Mouse (Mus musculus) thymus, adult 18-20 months (tissue): ENCODE results near the gene Usp21.

Experiments used
- DNase-seq, 2 experiments: peaks; one replicate each; pipeline ENCODE4 v3.0.0; 2022; ENCODE audit warnings: mixed read lengths in 2 of 2

The Usp21 gene

DNA sequence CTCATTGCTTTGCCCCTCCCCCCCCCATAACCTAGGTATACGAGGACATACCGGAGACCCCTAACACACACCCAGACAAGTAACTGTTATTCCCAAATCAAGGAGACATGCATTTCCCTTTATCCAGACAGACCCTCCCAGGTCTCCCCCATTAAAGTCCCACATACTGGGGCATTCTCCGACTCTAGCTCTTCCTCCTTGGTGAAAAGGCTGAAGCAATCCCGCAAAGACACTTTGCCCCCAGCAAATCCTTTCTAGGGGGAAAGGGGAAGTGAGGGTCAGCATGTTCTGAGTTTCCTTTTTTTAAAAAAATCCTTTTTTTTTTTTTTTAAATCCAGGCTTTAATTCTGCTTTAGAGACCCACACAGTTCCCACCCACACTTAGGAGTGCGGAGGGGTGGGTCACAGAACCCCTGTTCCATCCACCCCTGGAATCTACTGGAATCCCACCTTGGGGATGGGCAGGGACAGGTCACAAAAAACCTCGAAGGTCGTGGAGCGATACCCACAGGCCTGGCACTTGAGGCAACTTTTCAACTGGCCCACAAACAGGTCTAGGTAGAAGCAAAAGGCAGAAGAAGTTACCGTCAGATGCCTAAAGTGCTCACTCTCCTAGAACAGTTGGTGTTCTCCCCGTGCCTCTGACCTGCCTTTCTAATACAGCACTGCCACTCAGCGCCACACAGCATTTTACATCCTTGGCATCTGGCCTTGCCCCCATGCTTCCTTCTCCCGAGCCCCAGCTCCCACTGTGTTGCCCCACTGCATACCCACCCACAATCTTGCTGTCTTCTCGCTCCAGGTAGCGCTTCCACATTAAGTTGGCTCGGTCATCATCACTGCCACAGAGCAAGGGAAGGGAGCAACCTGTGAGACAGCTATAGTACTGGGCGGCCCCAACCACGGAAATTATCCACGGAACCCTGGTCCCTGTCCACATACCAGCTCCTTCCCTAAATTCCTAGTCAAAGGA, 4.3 kb downstream of the Usp21 start:
- DNase-seq = no peak

DNA sequence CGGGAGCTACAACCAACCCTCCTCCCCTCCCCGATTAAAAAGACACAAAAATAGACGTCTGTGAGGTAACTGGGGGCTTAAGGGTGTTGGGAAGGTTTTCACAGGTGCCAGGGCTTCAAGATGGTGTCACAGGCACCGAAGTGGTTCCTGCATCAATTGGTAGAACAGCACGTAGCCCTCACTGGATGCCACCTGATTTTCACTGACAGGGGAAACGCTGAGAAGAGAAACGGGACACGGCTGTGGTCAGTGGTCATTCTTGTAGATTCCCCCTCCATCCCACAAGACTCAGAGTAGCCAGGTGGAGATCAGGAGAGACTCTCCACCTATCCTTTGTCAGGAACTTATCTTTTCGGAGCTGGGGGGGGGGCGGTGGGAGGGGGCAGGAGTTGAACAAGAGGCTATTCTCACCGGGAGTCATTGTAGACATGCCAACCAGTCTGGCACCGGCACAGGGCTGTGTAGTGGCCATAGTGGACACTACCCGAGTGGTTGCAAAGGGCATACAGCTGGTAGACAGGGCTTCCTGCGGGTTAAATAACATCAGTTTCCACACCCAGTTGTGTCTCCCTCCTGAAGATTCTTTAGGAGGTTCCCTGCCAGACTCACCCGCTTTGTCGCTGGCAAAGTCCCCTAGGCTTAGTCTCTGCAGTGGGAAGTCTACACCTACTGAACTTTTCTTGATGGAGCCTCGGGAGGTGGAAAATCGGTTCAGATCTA, 5.5 kb downstream of the Usp21 start:
- no peak for DNase-seq

DNA sequence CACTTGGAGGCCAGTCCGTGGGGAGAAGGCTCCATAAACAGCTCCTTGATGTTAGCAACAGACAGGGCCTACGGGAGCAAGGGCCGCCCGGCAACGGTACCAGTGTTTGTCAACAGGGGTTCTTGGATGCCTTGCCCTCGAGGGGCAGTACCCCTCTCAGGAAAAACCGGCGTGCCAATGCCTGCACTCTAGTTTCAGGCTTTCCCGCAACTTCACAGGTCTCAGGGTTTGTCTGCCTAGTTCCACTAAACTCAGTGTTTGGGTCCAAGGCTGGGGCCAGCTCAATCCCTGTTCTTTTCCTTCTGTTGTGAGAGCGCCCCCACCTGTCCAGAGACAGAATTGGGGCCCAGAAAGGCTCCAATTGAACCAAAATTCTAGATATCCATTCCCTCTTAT, 6.3 kb downstream of the Usp21 start:
- peak; percentile 43 to 62 for DNase-seq

DNA sequence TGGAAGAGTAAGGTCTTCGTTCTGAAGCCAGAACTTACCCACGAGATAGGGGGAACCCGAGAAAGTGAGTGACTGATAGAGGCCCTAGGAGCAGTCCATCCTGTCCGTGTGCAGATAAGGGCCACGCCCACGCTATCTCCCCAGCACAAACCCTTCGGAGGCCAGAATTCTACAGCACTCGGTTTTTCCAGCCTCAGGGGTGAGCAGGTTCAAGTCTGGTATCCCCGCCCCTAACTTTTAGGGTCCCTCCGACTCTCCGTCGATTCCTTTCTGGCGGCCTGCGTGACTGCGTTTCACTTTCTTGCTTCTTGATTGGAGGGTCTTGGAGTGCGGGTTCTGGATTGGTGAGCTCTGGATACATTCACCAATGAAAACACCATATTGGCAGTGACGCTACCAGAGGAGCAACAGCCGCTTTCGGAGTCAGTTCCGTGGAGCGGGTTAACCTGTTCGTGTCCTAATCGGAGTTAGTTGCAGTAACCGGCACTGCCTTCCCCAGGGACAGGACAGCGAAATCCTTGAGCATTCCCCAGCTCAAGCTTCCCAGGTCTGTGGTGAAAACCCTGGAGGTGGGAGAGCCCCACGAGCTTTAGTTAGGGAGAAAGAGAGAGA, 6.8 kb downstream of the Usp21 start, which contains the start of gene Ppox:
Gene Ppox (minus strand): TSS at position 271 of the 612 bp plus-strand sequence.
- DNase-seq = peak; percentile 86 to 93

DNA sequence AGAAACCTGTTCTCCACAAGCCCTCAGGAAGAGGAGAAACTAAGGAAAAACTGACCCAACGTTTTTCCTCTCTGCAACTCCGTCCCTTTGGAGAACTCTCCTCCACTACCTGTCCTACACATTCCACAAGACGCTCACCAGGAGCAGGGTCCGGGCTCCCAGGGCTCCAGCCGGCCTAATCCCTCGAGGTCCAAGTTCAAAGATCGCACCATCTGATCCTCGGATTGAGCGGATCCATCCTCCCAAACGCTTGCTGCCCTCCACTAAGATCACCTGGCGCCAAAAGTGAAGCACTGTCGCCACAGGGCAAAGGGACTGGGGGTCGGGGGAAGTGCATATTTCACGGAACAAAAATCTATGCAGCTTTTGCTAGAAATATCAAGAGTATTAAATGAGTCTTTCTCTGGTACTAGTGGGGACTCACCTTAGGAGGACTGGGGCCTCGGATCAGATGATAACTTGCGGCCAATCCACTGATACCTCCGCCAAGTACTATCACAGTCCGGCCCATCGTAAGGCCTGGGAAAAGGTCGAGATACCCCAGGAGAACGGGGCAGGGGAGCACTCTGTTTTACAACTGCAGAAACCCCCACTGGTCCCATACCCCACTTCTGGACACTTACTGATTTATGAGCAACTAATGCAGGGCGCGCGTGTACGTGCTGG, 7.4 kb downstream of the Usp21 start:
- peak in 1 of 2 experiments; percentile 8 for DNase-seq

DNA sequence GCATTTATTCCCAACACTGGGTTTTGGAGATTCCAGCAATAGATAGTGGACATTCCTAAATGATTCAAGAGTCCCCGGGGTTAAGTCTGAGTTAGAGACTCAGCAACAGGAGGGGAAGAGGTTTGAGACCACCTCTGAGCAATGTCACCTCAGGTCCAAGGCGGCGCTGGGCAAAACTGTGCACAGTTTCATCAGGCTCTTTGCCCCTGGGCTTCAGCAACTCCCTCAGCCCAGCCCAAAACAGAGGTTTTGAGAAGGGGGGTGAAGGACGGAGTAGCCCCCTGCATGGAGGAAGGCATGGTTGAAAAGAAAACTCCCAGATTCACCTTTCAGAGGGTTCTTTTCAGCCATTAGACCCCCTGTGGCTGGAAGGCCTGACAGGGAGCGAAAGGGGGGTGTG, 8.1 kb downstream of the Usp21 start:
- peak in 1 of 2 experiments; percentile 5 for DNase-seq

DNA sequence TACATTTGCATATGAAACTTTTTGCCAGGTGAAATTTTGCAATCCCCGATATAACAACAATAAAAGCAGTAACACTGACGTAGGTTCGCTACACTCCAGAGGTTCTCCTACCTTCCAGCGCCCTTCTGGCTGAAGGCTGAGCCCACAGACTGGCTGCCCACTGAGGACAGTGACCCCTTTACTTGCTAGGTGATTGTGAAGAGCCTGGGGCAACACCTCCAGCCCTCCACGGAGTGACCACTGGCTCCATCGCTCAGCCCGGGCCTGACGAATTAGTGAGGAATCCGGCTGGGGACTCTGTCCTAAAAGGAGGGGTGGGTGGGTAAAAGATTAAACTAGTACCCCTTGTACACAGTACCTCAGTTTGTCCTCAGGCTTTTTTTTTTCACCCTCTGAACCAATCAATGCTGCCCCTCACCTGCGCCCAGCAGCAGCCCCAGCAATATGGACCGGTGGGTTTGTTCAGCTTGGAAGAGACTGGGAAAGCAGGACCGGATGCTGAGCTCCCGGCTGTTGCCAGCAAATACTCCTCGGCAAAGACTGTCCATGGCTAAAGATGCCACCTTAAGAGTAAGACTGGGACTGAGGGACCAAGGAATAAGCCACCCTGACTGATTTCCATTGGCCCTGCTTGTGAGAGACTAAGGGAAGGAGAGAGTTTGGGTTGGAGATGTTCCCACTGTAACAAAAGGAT, 8.6 kb downstream of the Usp21 start:
- peak in 1 of 2 experiments; percentile 2 for DNase-seq

DNA sequence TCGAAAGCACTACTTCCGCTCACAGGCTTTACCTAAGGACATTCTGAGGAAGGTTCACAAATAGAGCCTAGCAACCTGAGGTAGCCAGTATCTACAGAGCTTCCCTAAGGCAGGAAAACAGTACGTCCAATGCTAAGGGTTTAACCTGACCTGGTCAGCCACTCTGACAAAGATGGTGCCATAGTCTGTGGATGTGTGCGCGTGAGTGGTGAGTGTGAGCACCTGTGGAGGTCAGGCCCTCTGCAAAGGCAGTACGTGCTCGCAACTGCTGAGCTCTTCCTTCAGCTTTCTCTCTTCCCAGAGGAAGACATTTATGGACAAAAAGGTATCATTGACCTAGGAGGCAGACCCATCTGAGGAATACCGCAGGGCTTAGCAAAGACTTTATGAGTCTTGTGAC, 9.4 kb downstream of the Usp21 start:
- DNase-seq = no peak

DNA sequence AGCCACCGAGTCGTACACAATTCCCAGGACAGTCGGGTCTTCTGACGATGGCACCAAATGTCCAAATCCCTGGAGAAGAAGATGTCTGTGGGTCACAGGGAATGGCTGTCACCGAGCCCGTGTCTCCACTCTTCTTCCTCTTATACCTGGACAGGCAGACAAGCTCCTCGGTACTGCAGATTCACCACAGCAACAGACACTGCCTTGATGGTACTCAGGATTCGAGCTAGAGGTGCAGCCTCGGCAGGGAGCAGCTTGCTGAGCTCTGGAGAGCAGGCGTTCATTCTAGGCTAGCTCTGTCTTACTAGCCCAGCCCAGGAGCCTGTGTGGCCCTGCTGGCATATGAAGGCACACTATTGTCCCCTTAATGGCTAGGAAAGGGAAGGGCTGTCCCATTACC, 10.1 kb downstream of the Usp21 start:
- no peak for DNase-seq

DNA sequence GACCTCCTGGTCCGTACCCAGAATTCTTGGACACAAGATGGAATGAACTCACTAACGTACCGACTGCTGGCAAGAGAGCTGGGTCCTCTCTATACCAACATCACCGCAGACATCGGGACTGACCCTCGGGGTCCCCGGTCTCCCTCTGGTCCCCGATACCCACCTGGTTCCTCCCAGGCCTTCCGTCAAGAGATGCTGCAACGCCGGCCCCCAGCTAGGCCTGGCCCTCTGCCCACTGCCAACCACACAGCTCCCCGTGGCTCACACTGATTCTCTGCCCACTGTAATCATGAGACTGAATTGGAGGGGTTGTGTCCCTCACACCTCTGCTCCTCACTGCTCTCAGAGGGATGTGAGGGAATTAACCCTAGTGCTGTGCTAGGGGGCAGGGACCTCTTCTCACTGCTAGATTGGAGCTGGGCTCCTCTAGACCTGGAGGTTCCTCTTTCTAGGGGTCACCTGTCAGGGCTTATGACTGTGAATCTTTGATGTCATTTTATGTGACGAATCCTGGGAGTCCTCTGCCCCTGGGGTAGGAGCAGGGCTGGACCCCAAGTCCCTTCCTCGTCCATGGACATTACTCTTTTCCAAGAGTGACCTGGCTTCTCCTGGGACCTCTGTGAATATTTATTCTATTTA, 11.6 kb downstream of the Usp21 start:
- DNase-seq = no peak

DNA sequence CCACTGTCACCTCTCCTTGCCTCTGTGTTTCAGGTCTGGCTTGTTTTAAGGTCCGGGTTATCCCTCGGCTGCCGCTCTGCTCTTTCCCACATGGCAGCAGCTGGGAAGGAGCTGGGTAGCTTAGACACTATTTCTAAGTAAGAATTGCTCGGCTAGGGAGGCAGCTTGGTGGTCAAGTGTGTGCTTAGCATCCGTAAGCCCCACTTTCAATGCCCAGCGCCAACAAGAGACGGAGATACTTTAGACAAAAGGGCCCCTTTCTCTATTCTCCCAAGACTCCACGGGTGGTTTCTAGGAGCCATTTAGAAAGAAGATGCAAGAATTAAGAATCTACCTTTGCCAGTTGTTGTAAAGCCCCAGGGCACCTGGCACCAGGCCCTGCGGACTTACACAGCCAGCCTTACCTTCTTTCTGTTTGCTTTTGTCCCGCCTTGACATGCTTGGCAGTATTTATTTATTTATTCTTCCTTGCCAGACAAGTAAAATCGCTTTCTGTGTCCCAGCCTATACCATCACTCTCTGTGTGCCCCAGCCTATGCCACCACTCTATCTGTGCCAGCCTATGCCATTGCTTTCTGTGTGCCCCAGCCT, 12.6 kb downstream of the Usp21 start:
- DNase-seq = no peak

DNA sequence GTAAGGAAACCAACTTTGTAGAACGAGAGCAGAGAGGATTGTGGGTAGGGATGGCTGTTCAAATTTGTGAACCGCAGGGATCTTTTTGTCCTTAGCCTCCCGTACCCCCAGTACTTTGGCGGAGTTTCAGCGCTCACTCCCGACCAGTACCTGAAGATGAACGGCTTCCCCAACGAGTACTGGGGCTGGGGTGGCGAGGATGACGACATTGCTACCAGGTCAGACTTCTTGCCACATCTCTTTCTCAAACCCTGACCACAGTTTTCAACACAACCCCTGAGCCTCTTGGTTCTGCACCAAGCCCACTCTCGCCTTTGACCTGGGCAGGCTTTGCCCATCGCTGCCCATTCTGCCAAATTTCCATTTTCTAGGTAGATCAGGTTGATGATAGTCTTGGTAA, 13.6 kb downstream of the Usp21 start:
- no peak for DNase-seq

DNA sequence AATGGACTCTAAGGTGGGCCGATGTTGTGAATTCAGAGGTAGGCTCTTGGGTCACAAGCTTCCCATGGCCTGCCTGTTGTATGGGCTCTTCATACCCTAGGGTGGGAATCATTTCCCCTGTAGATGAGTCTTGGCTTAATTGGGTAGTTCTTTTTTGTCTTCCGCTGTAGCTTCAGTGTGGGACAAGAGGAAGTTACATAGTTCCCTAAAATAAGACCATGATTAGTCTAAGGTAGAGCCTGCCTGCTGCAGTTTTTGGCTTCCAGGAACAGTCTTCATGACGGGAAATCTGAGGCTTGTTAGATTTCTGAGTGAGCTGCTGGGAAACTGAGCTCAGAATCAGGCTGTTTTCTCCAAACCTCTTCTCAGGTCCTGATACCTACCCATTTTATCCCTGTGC, 15.7 kb downstream of the Usp21 start:
- DNase-seq = no peak

DNA sequence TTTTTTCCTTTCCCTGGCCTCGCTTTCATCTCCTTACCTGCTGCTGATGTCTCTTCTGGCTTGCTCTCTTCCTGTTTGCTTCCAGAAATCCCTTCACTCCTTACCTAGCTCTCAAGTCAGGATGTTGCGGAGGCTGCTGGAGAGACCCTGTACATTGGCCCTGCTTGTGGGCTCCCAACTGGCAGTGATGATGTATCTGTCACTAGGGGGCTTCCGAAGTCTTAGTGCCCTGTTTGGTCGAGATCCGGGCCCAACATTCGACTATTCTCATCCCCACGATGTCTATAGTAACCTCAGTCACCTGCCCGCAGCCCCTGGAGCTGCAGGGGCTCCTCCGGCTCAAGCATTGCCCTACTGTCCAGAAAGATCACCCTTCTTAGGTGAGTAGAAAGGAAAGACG, 16.2 kb downstream of the Usp21 start:
- DNase-seq = no peak

DNA sequence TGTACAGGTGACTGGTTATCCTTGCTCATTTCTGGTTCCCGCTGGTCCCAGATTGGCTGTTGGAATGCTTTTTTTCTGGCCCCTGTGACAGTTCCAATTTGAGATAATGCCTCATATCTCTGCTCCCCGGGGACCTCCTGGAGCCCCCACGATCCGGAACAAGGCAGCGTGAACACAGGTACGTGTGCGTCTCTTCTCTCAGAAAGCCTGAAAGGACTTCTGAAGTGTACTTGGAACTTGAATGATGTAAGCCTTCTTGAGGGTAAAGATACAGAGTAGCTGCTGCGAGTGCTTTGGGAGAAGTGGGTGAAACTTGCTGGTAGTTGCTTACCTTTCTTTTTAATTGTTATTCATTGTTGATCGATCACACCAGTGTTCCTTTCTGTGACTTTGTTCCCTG, 16.6 kb downstream of the Usp21 start:
- no peak for DNase-seq

DNA sequence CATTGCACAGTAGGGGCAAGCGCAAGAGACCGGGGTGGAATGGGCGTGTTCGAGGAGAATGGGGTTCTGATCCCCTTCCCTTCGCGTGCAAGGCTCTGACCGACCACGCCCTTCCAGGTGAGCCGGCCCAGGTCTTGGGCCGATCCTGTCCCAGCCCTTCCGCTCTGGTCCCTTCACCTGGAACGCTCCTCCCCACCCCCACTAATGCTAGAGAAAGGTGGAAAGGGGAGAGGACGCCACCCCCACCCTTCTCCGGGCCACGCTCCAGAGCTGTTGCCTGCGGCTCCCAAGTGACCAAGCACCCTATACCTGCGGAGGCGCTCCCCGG, 17.3 kb downstream of the Usp21 start:
- no peak for DNase-seq

DNA sequence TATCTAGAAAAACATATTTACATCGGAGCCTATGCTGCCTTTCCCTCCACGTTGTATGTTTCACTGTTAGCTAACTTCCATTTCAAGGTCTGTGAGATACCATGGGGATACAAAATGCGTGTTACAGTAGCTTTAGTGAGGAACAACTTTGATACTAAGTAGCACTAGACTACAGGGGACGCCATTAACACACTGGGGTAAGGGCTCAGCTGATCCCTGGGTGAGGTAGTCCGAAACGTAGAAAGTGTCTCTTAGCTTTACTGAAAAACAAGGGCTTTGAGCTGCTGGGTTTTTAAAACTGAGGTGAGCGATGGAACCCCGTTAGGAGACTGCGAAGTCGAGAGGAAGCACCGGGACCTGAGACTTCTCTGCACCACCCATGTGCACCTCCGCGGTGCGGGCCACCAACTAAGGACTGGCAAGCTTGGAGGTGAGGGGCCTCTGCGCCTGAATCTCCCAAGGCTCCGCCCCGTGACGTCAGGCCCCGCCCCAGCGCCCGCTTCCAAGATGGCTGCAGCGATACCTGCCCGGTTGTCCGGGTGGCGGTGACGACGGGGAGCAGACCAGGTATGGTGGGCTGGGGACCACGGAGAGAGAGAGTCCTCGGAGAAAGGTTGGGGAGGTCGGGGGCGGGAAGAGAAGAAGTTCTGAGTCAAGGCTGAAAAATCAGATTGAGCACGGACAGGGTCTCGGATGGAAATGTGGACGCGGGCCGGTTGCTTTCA, 17.8 kb downstream of the Usp21 start, which contains the start of gene B4galt3:
Gene B4galt3 (plus strand): TSS at position 481 of the 725 bp plus-strand sequence.
- DNase-seq = peak; percentile 94 to 96

DNA sequence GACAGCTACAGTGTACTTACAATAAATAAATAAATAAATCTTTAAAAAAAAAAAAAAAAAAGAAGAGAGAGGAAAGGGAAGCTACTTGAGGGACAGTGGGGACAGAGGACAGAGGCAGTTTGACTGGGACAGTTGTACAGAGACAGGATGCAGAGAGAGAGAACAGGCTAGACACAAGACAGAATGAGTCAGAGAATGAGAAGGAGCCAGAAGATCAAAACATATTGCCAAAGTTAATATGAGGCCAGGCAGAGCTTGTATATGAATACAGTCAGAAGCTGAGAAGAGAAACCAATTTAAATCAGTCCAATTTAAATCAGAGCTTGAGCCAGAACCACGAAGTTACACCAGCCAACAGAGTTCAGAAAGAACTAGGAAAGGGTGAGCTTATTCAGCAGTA, 19.4 kb downstream of the Usp21 start:
- DNase-seq = no peak

DNA sequence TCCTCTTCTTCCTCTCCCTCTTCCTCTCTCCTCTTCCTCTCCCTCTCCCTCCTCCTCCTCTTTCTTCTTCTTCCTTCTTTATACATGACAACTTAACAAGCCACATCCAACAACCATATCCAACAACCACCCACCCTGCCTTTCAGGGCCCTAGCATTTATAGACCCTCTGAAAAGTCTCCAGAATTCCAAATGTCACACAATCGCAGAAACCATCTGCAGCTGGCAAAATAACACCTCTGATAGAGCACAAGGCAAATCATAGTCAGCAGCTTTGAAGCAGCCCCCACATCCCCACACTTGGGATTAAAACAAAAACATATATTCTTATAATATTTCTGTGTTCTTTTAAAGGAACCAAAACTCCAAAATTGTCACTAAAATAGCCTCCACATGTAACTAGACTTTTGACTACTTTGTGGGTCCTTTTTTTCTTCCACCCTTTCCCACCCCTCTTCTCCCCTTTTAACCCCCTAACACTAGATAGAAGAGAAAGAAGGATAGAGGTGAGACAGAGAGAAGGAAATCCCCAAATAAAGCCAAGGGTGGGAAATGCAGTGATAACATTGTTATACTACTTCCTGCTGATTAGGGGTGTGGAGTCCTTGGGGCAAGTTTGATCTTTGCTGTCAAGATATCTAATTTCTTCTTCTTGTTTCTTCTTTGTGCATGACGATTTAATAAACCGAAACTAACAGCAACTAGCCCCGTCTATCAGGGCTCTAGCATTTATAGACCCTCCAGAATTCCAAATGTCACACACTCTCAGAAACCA, 21.6 kb downstream of the Usp21 start:
- DNase-seq = no peak
